Mouse (Mus musculus): ENCODE results near the gene Lrrc23. TPM values are rescaled to one million over a fixed set of nuclear protein-coding genes. Genes with fewer than 3 reads are reported as not detected.

Lrrc23 gene
- polyA plus RNA-seq, 1 experiment from 2014 or later = 0.97 TPM

Other genes with a start within 250 kb of the Lrrc23 start
- gene C1s1, start 237.4 kb downstream of the Lrrc23 start, polyA plus RNA-seq (2014; fragmentation: Nextera tagmentation; extraction: Ambion mirVana) = 0.29 and 1.2 TPM in 2 replicates
- gene C1rb, start 209.4 kb downstream of the Lrrc23 start, polyA plus RNA-seq (2014; fragmentation: Nextera tagmentation; extraction: Ambion mirVana) = not detected in 2 replicates
- not detected in 2 replicates for gene C1s2, start 143.6 kb downstream of the Lrrc23 start, polyA plus RNA-seq (2014; fragmentation: Nextera tagmentation; extraction: Ambion mirVana)
- 33.4 and 43.6 TPM in 2 replicates for gene Lpcat3, start 116.7 kb downstream of the Lrrc23 start, polyA plus RNA-seq (2014; fragmentation: Nextera tagmentation; extraction: Ambion mirVana)
- gene Emg1, start 67.5 kb downstream of the Lrrc23 start, polyA plus RNA-seq (2014; fragmentation: Nextera tagmentation; extraction: Ambion mirVana) = 251 and 254 TPM in 2 replicates
- 371 and 375 TPM in 2 replicates for gene Phb2, start 67.4 kb downstream of the Lrrc23 start, polyA plus RNA-seq (2014; fragmentation: Nextera tagmentation; extraction: Ambion mirVana)
- gene Ptpn6, start 41.0 kb downstream of the Lrrc23 start, polyA plus RNA-seq (2014; fragmentation: Nextera tagmentation; extraction: Ambion mirVana) = 6.0 and 11.2 TPM in 2 replicates
- 518 and 553 TPM in 2 replicates for gene Grcc10, start 38.4 kb downstream of the Lrrc23 start, polyA plus RNA-seq (2014; fragmentation: Nextera tagmentation; extraction: Ambion mirVana)
- not detected in 2 replicates for gene Gm45234, start 23.7 kb downstream of the Lrrc23 start, polyA plus RNA-seq (2014; fragmentation: Nextera tagmentation; extraction: Ambion mirVana)
- 9.0 and 9.6 TPM in 2 replicates for gene Atn1, start 23.2 kb downstream of the Lrrc23 start, polyA plus RNA-seq (2014; fragmentation: Nextera tagmentation; extraction: Ambion mirVana)
- 4.3 and 4.5 TPM in 2 replicates for gene Eno2, start 10.1 kb downstream of the Lrrc23 start, polyA plus RNA-seq (2014; fragmentation: Nextera tagmentation; extraction: Ambion mirVana)
- 4.7 and 4.8 TPM in 2 replicates for gene Spsb2, start 28.9 kb upstream of the Lrrc23 start, polyA plus RNA-seq (2014; fragmentation: Nextera tagmentation; extraction: Ambion mirVana)
- gene Tpi1, start 34.6 kb upstream of the Lrrc23 start, polyA plus RNA-seq (2014; fragmentation: Nextera tagmentation; extraction: Ambion mirVana) = 721 and 787 TPM in 2 replicates
- 128 and 133 TPM in 2 replicates for gene Usp5, start 49.8 kb upstream of the Lrrc23 start, polyA plus RNA-seq (2014; fragmentation: Nextera tagmentation; extraction: Ambion mirVana)
- 210 and 212 TPM in 2 replicates for gene Cdca3, start 49.8 kb upstream of the Lrrc23 start, polyA plus RNA-seq (2014; fragmentation: Nextera tagmentation; extraction: Ambion mirVana)
- gene Gnb3, start 60.5 kb upstream of the Lrrc23 start, polyA plus RNA-seq (2014; fragmentation: Nextera tagmentation; extraction: Ambion mirVana) = 0.27 and 0.56 TPM in 2 replicates
- gene P3h3, start 78.0 kb upstream of the Lrrc23 start, polyA plus RNA-seq (2014; fragmentation: Nextera tagmentation; extraction: Ambion mirVana) = 14.7 and 18.5 TPM in 2 replicates
- 0.59 and 0.72 TPM in 2 replicates for gene Gpr162, start 84.3 kb upstream of the Lrrc23 start, polyA plus RNA-seq (2014; fragmentation: Nextera tagmentation; extraction: Ambion mirVana)
- not detected in 2 replicates for gene Cd4, start 108.5 kb upstream of the Lrrc23 start, polyA plus RNA-seq (2014; fragmentation: Nextera tagmentation; extraction: Ambion mirVana)
- gene Lag3, start 132.0 kb upstream of the Lrrc23 start, polyA plus RNA-seq (2014; fragmentation: Nextera tagmentation; extraction: Ambion mirVana) = 1.7 and 1.8 TPM in 2 replicates
- gene Ptms, start 140.4 kb upstream of the Lrrc23 start, polyA plus RNA-seq (2014; fragmentation: Nextera tagmentation; extraction: Ambion mirVana) = 184 and 213 TPM in 2 replicates
- 391 and 402 TPM in 2 replicates for gene Mlf2, start 151.7 kb upstream of the Lrrc23 start, polyA plus RNA-seq (2014; fragmentation: Nextera tagmentation; extraction: Ambion mirVana)
- 118 and 125 TPM in 2 replicates for gene Cops7a, start 185.8 kb upstream of the Lrrc23 start, polyA plus RNA-seq (2014; fragmentation: Nextera tagmentation; extraction: Ambion mirVana)
- 1.1 and 1.9 TPM in 2 replicates for gene Pianp, start 217.0 kb upstream of the Lrrc23 start, polyA plus RNA-seq (2014; fragmentation: Nextera tagmentation; extraction: Ambion mirVana)
- gene Zfp384, start 229.4 kb upstream of the Lrrc23 start, polyA plus RNA-seq (2014; fragmentation: Nextera tagmentation; extraction: Ambion mirVana) = 7.7 and 10.6 TPM in 2 replicates